Mouse (Mus musculus): ENCODE results near the gene Rsph14. TPM values are rescaled to one million over a fixed set of nuclear protein-coding genes. Genes with fewer than 3 reads are reported as not detected.
A peak's percentile ranks its signal among the peaks of the same experiment; 100 is the strongest.

The Rsph14 gene
- polyA plus RNA-seq, 1 experiment = 6.1 TPM

- Histone ChIP-seq H3K4me1 (ENCODE audit: control insufficient read depth, insufficient read depth, low read length) (peaks cover 24% of the 10 kb centered on the region), H3K4me3 (replicated peaks; ENCODE audit: extremely low read depth, low read depth, low read length) (peak overlapping the region; percentile 25)
- 36% methylated on average over 12 of the region's 12 CpGs for WGBS
- TF ChIP-seq CTCF (IDR thresholded peaks at IDR 0.05; ENCODE audit: insufficient read depth, low read length) (no peak), POLR2A (IDR thresholded peaks at IDR 0.05; ENCODE audit: borderline replicate concordance, extremely low read depth, low read depth, low read length) (no peak)
- DNase-seq = peak; percentile 35
Observed at GRCm38 (mm10) chr10:75063301-75063965, 31.0 kb upstream of the Rsph14 start.

GRCm38 (mm10) chr10:75062621-75063020 is 30.2 kb upstream of the Rsph14 start:
- H3K4me3 ChIP-seq (replicated peaks; ENCODE audit: extremely low read depth, low read depth, low read length) = peak overlapping the region; percentile 75
- WGBS = 39% methylated on average over 6 of the region's 6 CpGs
- H3K4me1 ChIP-seq (ENCODE audit: control insufficient read depth, insufficient read depth, low read length) = peaks cover 19% of the 10 kb centered on the region
- no peak for TF ChIP-seq CTCF (IDR thresholded peaks at IDR 0.05; ENCODE audit: insufficient read depth, low read length)
- no peak for TF ChIP-seq POLR2A (IDR thresholded peaks at IDR 0.05; ENCODE audit: borderline replicate concordance, extremely low read depth, low read depth, low read length)
- no peak for DNase-seq

- H3K4me1 ChIP-seq (ENCODE audit: control insufficient read depth, insufficient read depth, low read length) = peaks cover 19% of the 10 kb centered on the region
- TF ChIP-seq CTCF (IDR thresholded peaks at IDR 0.05; ENCODE audit: insufficient read depth, low read length) (no peak), POLR2A (IDR thresholded peaks at IDR 0.05; ENCODE audit: borderline replicate concordance, extremely low read depth, low read depth, low read length) (peak; percentile 29; the same call in 1 of the 2 replicates)
- peak overlapping the region; percentile 75 for H3K4me3 ChIP-seq (replicated peaks; ENCODE audit: extremely low read depth, low read depth, low read length)
- peak; percentile 82 for DNase-seq
- WGBS = 19% methylated on average over 6 of the region's 6 CpGs
Observed at GRCm38 (mm10) chr10:75062189-75062561, 29.8 kb upstream of the Rsph14 start.

- Histone ChIP-seq H3K4me1 (ENCODE audit: control insufficient read depth, insufficient read depth, low read length) (peaks cover 17% of the 10 kb centered on the region), H3K4me3 (replicated peaks; ENCODE audit: extremely low read depth, low read depth, low read length) (peak overlapping the region; percentile 75)
- TF ChIP-seq CTCF (IDR thresholded peaks at IDR 0.05; ENCODE audit: insufficient read depth, low read length) = no peak
- no peak for TF ChIP-seq POLR2A (IDR thresholded peaks at IDR 0.05; ENCODE audit: borderline replicate concordance, extremely low read depth, low read depth, low read length)
- DNase-seq = peak; percentile 47
- 8% methylated on average over 71 of the region's 71 CpGs for WGBS
Observed at GRCm38 (mm10) chr10:75061341-75062188, 29.2 kb upstream of the Rsph14 start.

GRCm38 (mm10) chr10:75060843-75061235 is 28.5 kb upstream of the Rsph14 start:
- WGBS = under 1% methylated on average over 48 of the region's 48 CpGs
- DNase-seq = peak; percentile 44
- peaks cover 16% of the 10 kb centered on the region for H3K4me1 ChIP-seq (ENCODE audit: control insufficient read depth, insufficient read depth, low read length)
- H3K4me3 ChIP-seq (replicated peaks; ENCODE audit: extremely low read depth, low read depth, low read length) = peak overlapping the region; percentile 75
- no peak for TF ChIP-seq POLR2A (IDR thresholded peaks at IDR 0.05; ENCODE audit: borderline replicate concordance, extremely low read depth, low read depth, low read length)
- no peak for TF ChIP-seq CTCF (IDR thresholded peaks at IDR 0.05; ENCODE audit: insufficient read depth, low read length)

- DNase-seq = peak; percentile 81
- peak; percentile 67; the same call in 1 of the 2 replicates for TF ChIP-seq POLR2A (IDR thresholded peaks at IDR 0.05; ENCODE audit: borderline replicate concordance, extremely low read depth, low read depth, low read length)
- TF ChIP-seq CTCF (IDR thresholded peaks at IDR 0.05; ENCODE audit: insufficient read depth, low read length) = no peak
- peak within 1 kb of the TSS; percentile 75 for H3K4me3 ChIP-seq (replicated peaks; ENCODE audit: extremely low read depth, low read depth, low read length)
- WGBS = 1% methylated on average over 73 of the region's 73 CpGs
- H3K4me1 ChIP-seq (ENCODE audit: control insufficient read depth, insufficient read depth, low read length) = peaks cover 12% of the 10 kb centered on the region
Observed at GRCm38 (mm10) chr10:75060217-75060842, 27.9 kb upstream of the Rsph14 start, which contains the start of gene Bcr. Bcr (plus strand) TSS chr10:75060592.

- TF ChIP-seq POLR2A (IDR thresholded peaks at IDR 0.05; ENCODE audit: borderline replicate concordance, extremely low read depth, low read depth, low read length) = no peak
- TF ChIP-seq CTCF (IDR thresholded peaks at IDR 0.05; ENCODE audit: insufficient read depth, low read length) = peak; percentile 88
- no peak overlapping the region for H3K4me3 ChIP-seq (replicated peaks; ENCODE audit: extremely low read depth, low read depth, low read length)
- peaks cover 14% of the 10 kb centered on the region for H3K4me1 ChIP-seq (ENCODE audit: control insufficient read depth, insufficient read depth, low read length)
- under 1% methylated on average over 11 of the region's 11 CpGs for WGBS
- peak; percentile 70 for DNase-seq
Observed at GRCm38 (mm10) chr10:75059396-75059795, 27.0 kb upstream of the Rsph14 start.

GRCm38 (mm10) chr10:75058761-75059395 is 26.5 kb upstream of the Rsph14 start:
- peaks cover 14% of the 10 kb centered on the region for H3K4me1 ChIP-seq (ENCODE audit: control insufficient read depth, insufficient read depth, low read length)
- WGBS = 41% methylated on average over 9 of the region's 9 CpGs
- H3K4me3 ChIP-seq (replicated peaks; ENCODE audit: extremely low read depth, low read depth, low read length) = no peak overlapping the region
- TF ChIP-seq POLR2A (IDR thresholded peaks at IDR 0.05; ENCODE audit: borderline replicate concordance, extremely low read depth, low read depth, low read length) (no peak), CTCF (IDR thresholded peaks at IDR 0.05; ENCODE audit: insufficient read depth, low read length) (no peak)
- DNase-seq = no peak

GRCm38 (mm10) chr10:75058336-75058735 is 25.9 kb upstream of the Rsph14 start:
- 60% methylated on average over 8 of the region's 8 CpGs for whole genome bisulfite sequencing
- H3K4me3 ChIP-seq (replicated peaks; ENCODE audit: extremely low read depth, low read depth, low read length) = no peak overlapping the region
- DNase-seq = peak; percentile 46

More at GRCm38 (mm10) chr10:75058336-75058735, 25.9 kb upstream of the Rsph14 start:
- H3K4me1 ChIP-seq (ENCODE audit: control insufficient read depth, insufficient read depth, low read length) = peaks cover 11% of the 10 kb centered on the region
- no peak for TF ChIP-seq CTCF (IDR thresholded peaks at IDR 0.05; ENCODE audit: insufficient read depth, low read length)
- TF ChIP-seq POLR2A (IDR thresholded peaks at IDR 0.05; ENCODE audit: borderline replicate concordance, extremely low read depth, low read depth, low read length) = no peak
